Mouse (Mus musculus): ENCODE results near the gene Rgl2. TPM values are rescaled to one million over a fixed set of nuclear protein-coding genes. Genes with fewer than 3 reads are reported as not detected.

Rgl2 gene
- polyA plus RNA-seq, 1 experiment, result 3.1 TPM

DNA sequence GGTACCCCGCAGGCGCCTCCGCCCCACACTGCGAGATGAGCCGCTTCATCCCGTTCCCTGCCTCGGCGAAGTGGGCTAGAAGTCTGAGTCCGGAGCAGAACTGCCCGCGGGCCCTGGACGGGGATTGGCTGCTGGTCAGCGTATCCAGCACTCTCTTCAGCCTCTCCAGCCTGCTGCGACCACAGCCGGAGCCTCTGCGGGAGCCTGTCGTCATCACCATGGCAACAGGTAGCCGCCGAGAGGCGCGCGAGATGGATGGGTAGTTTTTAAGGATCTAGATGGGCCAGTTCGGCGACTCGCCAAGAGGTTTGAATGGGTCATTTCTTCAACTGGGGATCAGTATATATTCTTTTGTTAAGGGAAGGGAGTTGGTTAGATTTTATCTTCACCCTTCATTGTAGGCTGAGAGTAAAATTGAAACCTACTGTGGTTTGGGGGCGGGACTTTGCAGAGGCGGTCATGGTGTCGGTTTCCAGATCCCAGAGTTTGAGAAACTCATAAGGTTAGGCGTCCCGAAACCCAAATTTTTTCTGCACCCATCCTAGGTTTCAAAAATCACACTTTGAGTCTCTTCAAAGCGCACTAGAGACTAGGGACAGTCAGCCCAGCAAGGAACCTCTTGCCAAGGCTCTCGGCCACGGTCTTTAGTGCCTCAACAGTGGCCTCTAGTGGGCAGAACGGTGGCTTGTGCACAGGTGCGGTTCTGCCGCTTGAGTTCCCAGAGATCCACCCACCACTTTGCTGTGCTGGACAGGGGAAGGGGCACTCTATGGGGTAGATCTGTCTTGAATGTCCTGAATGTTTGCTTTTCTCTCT lies 8.9 kb upstream of the Rgl2 start:
- peaks cover 40% of the 10 kb centered on the region for H3K36me3 ChIP-seq (ENCODE audit: control insufficient read depth)
- TF ChIP-seq TAL1 (IDR thresholded peaks at IDR 0.05; ENCODE audit: low read length) (no peak), GATA1 (IDR thresholded peaks at IDR 0.05; ENCODE audit: low read length) (no peak)
- peaks cover 82% of the 10 kb centered on the region for H3K4me1 ChIP-seq (ENCODE audit: control insufficient read depth)
- peak overlapping the region; percentile 78 for H3K4me3 ChIP-seq (replicated peaks)
- no peaks in the 10 kb centered on the region; the same call in 1 of the 2 replicates for H3K27me3 ChIP-seq (ENCODE audit: control insufficient read depth)
- H3K9me3 ChIP-seq (ENCODE audit: control insufficient read depth, low read length), result peaks cover 29% of the 10 kb centered on the region

DNA sequence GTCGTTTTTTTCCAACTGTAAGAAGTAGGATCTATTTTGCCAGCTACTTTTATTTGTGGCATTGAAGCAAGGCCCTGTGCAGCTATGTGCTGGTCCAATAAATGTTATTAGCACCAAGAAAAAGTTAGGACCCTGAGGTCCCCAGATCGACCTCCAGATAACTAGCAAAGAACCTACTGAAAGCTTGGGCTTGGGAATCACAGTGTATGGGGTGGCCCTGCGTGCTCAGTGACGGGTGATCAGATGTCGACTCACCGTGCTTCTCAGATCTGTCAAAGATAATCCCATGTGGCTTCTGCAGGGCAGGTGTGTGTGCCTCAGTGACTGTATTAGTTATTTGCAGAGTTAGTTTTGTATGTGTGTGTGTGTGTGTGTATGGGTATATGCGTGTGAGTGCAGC lies 8.0 kb upstream of the Rgl2 start:
- peaks cover 29% of the 10 kb centered on the region for H3K9me3 ChIP-seq (ENCODE audit: control insufficient read depth, low read length)
- H3K36me3 ChIP-seq (ENCODE audit: control insufficient read depth), result peaks cover 48% of the 10 kb centered on the region
- H3K4me1 ChIP-seq (ENCODE audit: control insufficient read depth), result peaks cover 84% of the 10 kb centered on the region

GRCm38 (mm10) chr17:33924577-33925283 lies 4.6 kb upstream of the Rgl2 start:
- Histone ChIP-seq H3K27me3 (ENCODE audit: control insufficient read depth) (no peaks in the 10 kb centered on the region), H3K9me3 (ENCODE audit: control insufficient read depth, low read length) (peaks cover 4% of the 10 kb centered on the region), H3K4me1 (ENCODE audit: control insufficient read depth) (peaks cover 74% of the 10 kb centered on the region), H3K36me3 (ENCODE audit: control insufficient read depth) (peaks cover 42% of the 10 kb centered on the region), H3K4me3 (replicated peaks) (no peak overlapping the region)
- TF ChIP-seq TAL1 (IDR thresholded peaks at IDR 0.05; ENCODE audit: low read length) (no peak), GATA1 (IDR thresholded peaks at IDR 0.05; ENCODE audit: low read length) (no peak)

More for the DNA sequence above, 8.0 kb upstream of the Rgl2 start:
- Histone ChIP-seq H3K4me3 (replicated peaks) (peak overlapping the region; percentile 78), H3K27me3 (ENCODE audit: control insufficient read depth) (no peaks in the 10 kb centered on the region; the same call in 1 of the 2 replicates)
- no peak for TF ChIP-seq TAL1 (IDR thresholded peaks at IDR 0.05; ENCODE audit: low read length)

DNA sequence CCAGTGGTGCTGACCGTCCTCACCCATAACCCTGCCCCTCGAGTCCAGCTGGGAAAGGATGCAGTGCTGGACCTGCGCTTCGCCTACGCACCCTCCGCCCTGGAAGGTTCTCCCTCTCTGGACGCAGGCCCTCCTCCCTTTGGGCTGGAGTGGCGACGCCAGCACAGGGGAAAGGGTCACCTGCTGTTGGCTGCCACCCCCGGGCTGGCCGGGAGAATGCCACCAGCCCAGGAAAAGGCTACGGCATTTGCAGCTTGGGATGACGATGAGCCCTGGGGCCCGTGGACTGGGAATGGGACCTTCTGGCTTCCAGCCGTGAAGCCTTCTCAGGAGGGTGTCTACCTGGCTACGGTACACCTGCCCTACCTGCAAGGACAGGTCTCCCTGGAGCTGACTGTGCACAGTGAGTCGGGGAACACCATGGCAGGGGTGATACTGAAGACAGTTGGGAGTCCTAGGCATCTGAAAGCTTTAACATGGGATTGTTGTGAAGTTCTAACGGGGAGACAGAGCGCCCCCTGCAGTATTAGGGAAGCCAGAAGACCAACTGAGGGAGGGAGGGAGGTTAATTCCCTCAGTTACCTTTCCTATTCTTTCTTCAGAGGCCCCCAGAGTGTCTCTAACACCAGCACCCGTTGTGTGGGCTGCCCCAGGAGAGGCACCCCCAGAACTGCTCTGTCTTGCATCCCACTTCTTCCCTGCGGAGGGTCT lies 3.8 kb upstream of the Rgl2 start:
- peaks cover 4% of the 10 kb centered on the region for H3K9me3 ChIP-seq (ENCODE audit: control insufficient read depth, low read length)
- H3K4me1 ChIP-seq (ENCODE audit: control insufficient read depth), result peaks cover 74% of the 10 kb centered on the region
- H3K36me3 ChIP-seq (ENCODE audit: control insufficient read depth), result peaks cover 42% of the 10 kb centered on the region
- no peak overlapping the region for H3K4me3 ChIP-seq (replicated peaks)
- TF ChIP-seq GATA1 (IDR thresholded peaks at IDR 0.05; ENCODE audit: low read length), result no peak
- TF ChIP-seq TAL1 (IDR thresholded peaks at IDR 0.05; ENCODE audit: low read length), result no peak
- peaks cover under 1% of the 10 kb centered on the region; the same call in 1 of the 2 replicates for H3K27me3 ChIP-seq (ENCODE audit: control insufficient read depth)

DNA sequence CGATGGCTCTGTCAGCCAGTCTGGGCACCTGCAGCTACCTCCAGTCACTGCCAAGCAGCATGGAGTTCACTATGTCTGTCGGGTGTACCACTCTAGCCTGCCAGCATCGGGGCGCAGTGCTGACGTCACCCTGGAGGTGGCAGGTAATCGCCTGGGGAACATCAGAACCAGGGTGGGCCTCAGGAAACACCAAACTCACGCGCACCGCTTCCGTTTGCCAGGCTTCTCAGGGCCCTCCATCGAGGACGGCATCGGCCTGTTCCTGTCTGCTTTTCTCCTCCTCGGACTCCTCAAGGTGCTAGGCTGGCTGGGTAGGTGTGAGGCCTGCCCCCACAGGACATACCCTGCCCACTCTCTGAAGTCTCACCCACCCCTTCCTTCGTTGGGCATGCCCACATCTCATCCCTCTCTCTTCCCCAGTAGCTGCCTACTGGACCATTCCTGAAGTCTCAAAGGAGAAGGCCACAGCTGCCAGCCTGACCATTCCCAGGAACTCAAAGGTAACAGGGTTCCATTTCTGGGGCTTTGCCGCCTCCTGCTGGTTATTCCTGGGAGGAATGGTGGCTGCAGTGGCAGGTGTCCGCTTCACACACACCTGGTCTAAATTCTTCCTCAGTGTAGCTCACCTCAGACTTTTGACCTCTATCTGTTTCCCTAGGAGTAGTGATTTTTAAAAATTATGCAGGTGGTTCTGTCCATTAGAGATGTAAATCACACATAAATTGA lies 3.0 kb upstream of the Rgl2 start:
- Histone ChIP-seq H3K36me3 (ENCODE audit: control insufficient read depth) (peaks cover 42% of the 10 kb centered on the region), H3K9me3 (ENCODE audit: control insufficient read depth, low read length) (peaks cover 4% of the 10 kb centered on the region), H3K4me1 (ENCODE audit: control insufficient read depth) (peaks cover 74% of the 10 kb centered on the region), H3K27me3 (ENCODE audit: control insufficient read depth) (peaks cover 2% of the 10 kb centered on the region; the same call in 1 of the 2 replicates), H3K4me3 (replicated peaks) (no peak overlapping the region)
- TF ChIP-seq GATA1 (IDR thresholded peaks at IDR 0.05; ENCODE audit: low read length), result no peak
- TF ChIP-seq TAL1 (IDR thresholded peaks at IDR 0.05; ENCODE audit: low read length), result no peak

DNA sequence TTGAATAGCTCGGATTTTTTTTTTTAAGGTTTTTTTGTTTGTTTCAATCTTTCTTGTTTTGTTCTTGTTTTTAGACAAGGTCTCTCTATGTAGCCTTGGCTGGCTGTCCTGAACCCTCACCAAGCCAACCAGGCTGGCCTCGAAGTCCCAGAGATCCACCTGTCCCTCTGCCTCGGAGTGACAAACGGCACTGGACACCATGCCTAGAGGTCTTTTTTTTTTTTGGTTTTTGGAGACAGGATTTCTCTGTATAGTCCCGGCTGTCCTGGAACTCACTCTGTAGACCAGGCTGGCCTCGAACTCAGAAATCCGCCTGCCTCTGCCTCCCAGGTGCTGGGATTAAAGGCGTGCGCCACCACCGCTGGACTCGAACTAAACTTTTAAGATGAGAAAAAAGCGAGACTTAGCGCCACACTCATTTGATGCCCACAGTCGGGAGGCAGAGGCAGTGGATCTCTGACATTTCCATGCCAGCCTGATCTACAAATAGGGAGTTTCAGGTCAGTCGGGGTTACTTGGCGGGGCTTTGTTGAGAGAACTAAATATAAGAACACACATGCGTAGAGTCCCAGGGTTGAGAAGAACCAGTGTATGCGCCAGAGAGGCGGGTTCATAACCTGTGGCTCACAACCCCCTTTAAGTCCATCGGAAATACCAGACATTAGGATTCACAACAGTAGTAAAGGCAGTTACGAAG lies 944 bp upstream of the Rgl2 start:
- peaks cover 15% of the 10 kb centered on the region for H3K9me3 ChIP-seq (ENCODE audit: control insufficient read depth, low read length)
- peaks cover 51% of the 10 kb centered on the region for H3K36me3 ChIP-seq (ENCODE audit: control insufficient read depth)
- H3K27me3 ChIP-seq (ENCODE audit: control insufficient read depth), result peaks cover 2% of the 10 kb centered on the region; the same call in 1 of the 2 replicates
- H3K4me1 ChIP-seq (ENCODE audit: control insufficient read depth), result peaks cover 70% of the 10 kb centered on the region
- no peak for TF ChIP-seq GATA1 (IDR thresholded peaks at IDR 0.05; ENCODE audit: low read length)
- no peak for TF ChIP-seq TAL1 (IDR thresholded peaks at IDR 0.05; ENCODE audit: low read length)
- H3K4me3 ChIP-seq (replicated peaks), result peak overlapping the region; percentile 95

DNA sequence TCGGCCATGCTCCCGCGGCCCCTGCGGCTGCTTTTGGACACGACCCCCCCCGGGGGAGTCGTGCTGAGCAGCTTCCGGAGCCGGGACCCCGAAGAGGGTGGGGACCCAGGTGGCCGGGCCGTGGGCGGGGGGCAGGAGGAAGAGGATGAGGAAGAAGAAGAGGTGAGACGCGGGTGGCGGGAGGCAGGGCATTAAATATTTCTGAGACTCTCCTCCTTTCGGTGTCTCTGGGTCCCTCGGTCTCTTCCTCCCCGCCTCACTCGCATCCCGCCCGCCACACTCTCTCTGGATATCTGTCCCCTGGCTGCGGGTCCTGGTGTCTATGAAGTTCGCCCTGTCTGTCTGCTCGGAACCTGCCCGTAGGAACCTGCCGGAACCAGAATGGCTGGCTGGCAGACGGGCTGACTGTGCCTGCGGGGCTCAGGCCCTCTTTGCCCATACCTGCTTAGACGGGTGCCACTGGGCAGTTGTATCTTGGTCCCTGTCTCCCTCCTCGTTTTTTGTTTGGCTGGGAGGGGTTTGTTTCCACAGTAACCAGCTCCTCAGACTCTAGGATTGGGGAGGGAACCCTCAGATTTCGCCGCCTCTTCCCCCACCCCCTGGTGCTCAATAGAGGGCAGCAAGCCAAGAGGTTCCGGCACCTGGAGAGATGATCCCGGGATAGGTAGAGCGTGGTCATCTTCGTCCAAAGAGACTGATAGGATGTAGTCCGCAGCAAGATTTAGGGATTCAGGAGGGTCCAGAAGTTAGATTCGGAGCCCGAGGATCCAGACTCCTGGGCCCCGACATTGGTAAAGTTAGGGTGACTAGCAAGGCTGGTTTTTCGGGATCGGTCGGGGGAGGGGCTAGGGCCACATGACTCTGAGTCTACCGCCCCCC lies 1.2 kb downstream of the Rgl2 start:
- Histone ChIP-seq H3K9me3 (ENCODE audit: control insufficient read depth, low read length) (peaks cover 11% of the 10 kb centered on the region), H3K4me3 (replicated peaks) (peak overlapping the region; percentile 95), H3K27me3 (ENCODE audit: control insufficient read depth) (peaks cover 2% of the 10 kb centered on the region; the same call in 1 of the 2 replicates), H3K4me1 (ENCODE audit: control insufficient read depth) (peaks cover 70% of the 10 kb centered on the region), H3K36me3 (ENCODE audit: control insufficient read depth) (peaks cover 54% of the 10 kb centered on the region)
- TF ChIP-seq TAL1 (IDR thresholded peaks at IDR 0.05; ENCODE audit: low read length), result no peak
- no peak for TF ChIP-seq GATA1 (IDR thresholded peaks at IDR 0.05; ENCODE audit: low read length)
